Mouse (Mus musculus) cerebellum, adult 2 months (tissue): ENCODE measurements around the gene Bcas1. TPM values are rescaled to one million over a fixed set of nuclear protein-coding genes. Genes with fewer than 3 reads are reported as not detected.

ENCODE experiments used
- DNase-seq, 2 experiments: peaks; one replicate each; pipeline ENCODE4 v3.0.0; 2021
- H3K27ac ChIP-seq: fragments of 200-500 bp; 2 replicates; pipeline ENCODE4 v1.5.1; 2012; ENCODE audit warnings: low read length, control low read depth, inconsistent platforms; ENCODE audit not compliant: insufficient read depth
- H3K27me3 ChIP-seq: fragments of 200-500 bp; 2 replicates; pipeline ENCODE4 v1.6.1; 2012; ENCODE audit warnings: inconsistent platforms, mild to moderate bottlenecking, low read length, moderate library complexity; ENCODE audit not compliant: control insufficient read depth, insufficient read depth
- H3K4me1 ChIP-seq: fragments of 200-500 bp; 2 replicates; pipeline ENCODE4 v1.6.1; 2011; ENCODE audit warnings: low read length; ENCODE audit not compliant: control insufficient read depth, insufficient read depth
- H3K4me3 ChIP-seq: fragments of 200-500 bp; replicated peaks from 2 replicates; pipeline ENCODE3; 2011; ENCODE audit warnings: mild to moderate bottlenecking, low read depth, low read length, control low read depth; ENCODE audit not compliant: insufficient read depth
- CTCF ChIP-seq: fragments of 200-500 bp; IDR thresholded peaks from 2 replicates; pipeline ENCODE4 v1.5.1; 2011; ENCODE audit warnings: low read depth, mild to moderate bottlenecking, control low read depth, low read length, moderate library complexity, borderline replicate concordance; ENCODE audit not compliant: insufficient read depth
- POLR2A ChIP-seq: fragments of 200-500 bp; IDR thresholded peaks from 2 replicates; pipeline ENCODE4 v1.6.1; 2011; ENCODE audit warnings: low read length, control low read depth, borderline replicate concordance; ENCODE audit not compliant: insufficient read depth
- WGBS: fragments of 180-500 bp; shearing (Covaris S2); methylation state at CpG from one replicate; pipeline ENCODE4 v1.1.7; 2018; 5-methylcytosine and 5-hydroxymethylcytosine counted together
- polyA plus RNA-seq: library from polyadenylated mRNA; depleted of rRNA; stranded (reverse); fragments of >200 nt; gene quantifications from 2 replicates; pipeline ENCODE4 v1.2.3, GENCODE M21; 2012; rRNA removed

The Bcas1 gene
- polyA plus RNA-seq = 206 and 282 TPM in 2 replicates

- no peak for TF ChIP-seq POLR2A
- no peak for TF ChIP-seq CTCF
- Histone ChIP-seq H3K4me1 (no peaks in the 10 kb centered on the region), H3K27me3 (no peaks in the 10 kb centered on the region), H3K4me3 (no peak within 1 kb of the TSS), H3K27ac (no peak within 1 kb of the TSS)
- WGBS = 57% methylated on average over 8 of the region's 8 CpGs
- DNase-seq = no peak
These were observed at the start of gene Bcas1 for GRCm38 (mm10) chr2:170427704-170428103. TSS of gene Bcas1 (minus strand) at chr2:170427845.

- no peak for DNase-seq
- no peak overlapping the region for H3K27ac ChIP-seq
These were observed 49.0 kb upstream of the Bcas1 start for GRCm38 (mm10) chr2:170476643-170477042.

GRCm38 (mm10) chr2:170476215-170476614 is 48.6 kb upstream of the Bcas1 start:
- no peak for DNase-seq
- no peak overlapping the region for H3K4me3 ChIP-seq
- no peaks in the 10 kb centered on the region for H3K4me1 ChIP-seq
- no peak overlapping the region for H3K27ac ChIP-seq
- no peaks in the 10 kb centered on the region for H3K27me3 ChIP-seq
- WGBS = 88% methylated on average over 11 of the region's 11 CpGs
- peak; percentile 34; the same call in 1 of the 2 replicates for TF ChIP-seq CTCF
- no peak for TF ChIP-seq POLR2A

More at GRCm38 (mm10) chr2:170476643-170477042, 49.0 kb upstream of the Bcas1 start:
- TF ChIP-seq CTCF (no peak), POLR2A (no peak)
- Histone ChIP-seq H3K27me3 (no peaks in the 10 kb centered on the region), H3K4me3 (no peak overlapping the region), H3K4me1 (no peaks in the 10 kb centered on the region)
- 76% methylated on average over 8 of the region's 8 CpGs for WGBS

- TF ChIP-seq POLR2A (no peak), CTCF (no peak)
- WGBS = 28% methylated on average over 3 of the region's 3 CpGs
- Histone ChIP-seq H3K4me1 (no peaks in the 10 kb centered on the region), H3K27me3 (no peaks in the 10 kb centered on the region), H3K27ac (no peak overlapping the region), H3K4me3 (no peak overlapping the region)
- DNase-seq = no peak
These were observed 47.5 kb upstream of the Bcas1 start for GRCm38 (mm10) chr2:170475164-170475563.

GRCm38 (mm10) chr2:170474125-170474524 is 46.5 kb upstream of the Bcas1 start:
- Histone ChIP-seq H3K4me1 (no peaks in the 10 kb centered on the region), H3K4me3 (no peak overlapping the region), H3K27ac (no peak overlapping the region), H3K27me3 (no peaks in the 10 kb centered on the region)
- TF ChIP-seq CTCF (no peak), POLR2A (no peak)
- WGBS = 74% methylated on average over 5 of the region's 5 CpGs
- no peak for DNase-seq

- Histone ChIP-seq H3K4me1 (no peaks in the 10 kb centered on the region), H3K4me3 (no peak overlapping the region), H3K27me3 (no peaks in the 10 kb centered on the region), H3K27ac (no peak overlapping the region)
- WGBS = 74% methylated on average over 5 of the region's 5 CpGs
- DNase-seq = no peak
- TF ChIP-seq POLR2A (no peak), CTCF (no peak)
These were observed 42.9 kb upstream of the Bcas1 start for GRCm38 (mm10) chr2:170470591-170470990.

- Histone ChIP-seq H3K27me3 (no peaks in the 10 kb centered on the region), H3K27ac (no peak overlapping the region), H3K4me3 (no peak overlapping the region), H3K4me1 (no peaks in the 10 kb centered on the region)
- peak; percentile 19 to 34 for DNase-seq
- TF ChIP-seq CTCF = no peak
- TF ChIP-seq POLR2A = no peak
- WGBS = 14% methylated on average over 10 of the region's 10 CpGs
These were observed 42.1 kb upstream of the Bcas1 start for GRCm38 (mm10) chr2:170469616-170470308.

- no peaks in the 10 kb centered on the region for H3K4me1 ChIP-seq
These were observed 40.4 kb upstream of the Bcas1 start for GRCm38 (mm10) chr2:170468009-170468408.

More at GRCm38 (mm10) chr2:170468009-170468408, 40.4 kb upstream of the Bcas1 start:
- no peaks in the 10 kb centered on the region for H3K27me3 ChIP-seq
- DNase-seq = no peak
- no peak overlapping the region for H3K4me3 ChIP-seq
- no peak overlapping the region for H3K27ac ChIP-seq
- TF ChIP-seq CTCF (0 out of 2 replicates have a peak, but pooled peaks have one; percentile 4), POLR2A (no peak)
